Mouse (Mus musculus): ENCODE results near the gene Cntnap2.

- TF ChIP-seq TAL1 (conservative IDR thresholded peaks at IDR 0.05; ENCODE audit: low read depth, low read length) (no peak), CTCF (IDR thresholded peaks at IDR 0.05; ENCODE audit: low read depth, low read length) (no peak), POLR2AphosphoS5 (IDR thresholded peaks at IDR 0.05; ENCODE audit: insufficient replicate concordance, low read depth, low read length) (no peak), GATA1 (IDR thresholded peaks at IDR 0.05; ENCODE audit: borderline replicate concordance, low read length) (no peak), GATA2 (IDR thresholded peaks at IDR 0.05; ENCODE audit: borderline replicate concordance, low read depth, low read length) (no peak)
Observed at GRCm38 (mm10) chr6:45544319-45544875, 485.2 kb downstream of the Cntnap2 start.

All from G1E (cell line).